Mouse (Mus musculus) urinary bladder, postnatal 4 days (tissue): Measurements from ENCODE around the gene Selenoo.

Experiments
- DNase-seq, 2 experiments: peaks; one replicate each; pipeline ENCODE4 v3.0.0; 2021 to 2022; ENCODE audit warnings: low spot score in 2 of 2

The Selenoo gene

GRCm38 (mm10) chr15:89088607-89089247 is at the start of gene Selenoo:
TSS of gene Selenoo (plus strand) at chr15:89089084.
- peak; percentile 87 to 92 for DNase-seq

- DNase-seq: no peak
These were observed 44.5 kb upstream of the Selenoo start for GRCm38 (mm10) chr15:89044381-89044780.

GRCm38 (mm10) chr15:89046356-89046755 is 42.5 kb upstream of the Selenoo start:
- DNase-seq: peak in 1 of 2 experiments; percentile 11

GRCm38 (mm10) chr15:89054666-89055065 is 34.2 kb upstream of the Selenoo start:
- DNase-seq: peak; percentile 15 to 47

GRCm38 (mm10) chr15:89058736-89059135 is 30.1 kb upstream of the Selenoo start:
- DNase-seq: peak in 1 of 2 experiments; percentile 15

- DNase-seq: peak; percentile 15 to 58
These were observed 29.5 kb upstream of the Selenoo start, which contains the start of gene Panx2 for GRCm38 (mm10) chr15:89059161-89059931. TSS of gene Panx2 (plus strand) at chr15:89059734.

GRCm38 (mm10) chr15:89060032-89060681 is 28.7 kb upstream of the Selenoo start:
- DNase-seq: peak in 1 of 2 experiments; percentile 61

GRCm38 (mm10) chr15:89060811-89061460 is 27.9 kb upstream of the Selenoo start:
- DNase-seq: peak in 1 of 2 experiments; percentile 53

- DNase-seq: peak in 1 of 2 experiments; percentile 56
These were observed 26.9 kb upstream of the Selenoo start for GRCm38 (mm10) chr15:89061761-89062517.

GRCm38 (mm10) chr15:89062518-89062910 is 26.4 kb upstream of the Selenoo start:
- peak in 1 of 2 experiments; percentile 53 for DNase-seq

- DNase-seq: peak in 1 of 2 experiments; percentile 50
These were observed 25.9 kb upstream of the Selenoo start for GRCm38 (mm10) chr15:89063001-89063400.

GRCm38 (mm10) chr15:89063536-89063935 is 25.3 kb upstream of the Selenoo start:
- DNase-seq: peak in 1 of 2 experiments; percentile 35

GRCm38 (mm10) chr15:89064891-89065290 is 24.0 kb upstream of the Selenoo start:
- peak in 1 of 2 experiments; percentile 33 for DNase-seq

GRCm38 (mm10) chr15:89067609-89068008 is 21.3 kb upstream of the Selenoo start:
- DNase-seq: no peak

GRCm38 (mm10) chr15:89068226-89068625 is 20.7 kb upstream of the Selenoo start:
- DNase-seq: no peak

- no peak for DNase-seq
These were observed 19.5 kb upstream of the Selenoo start for GRCm38 (mm10) chr15:89069336-89069840.

GRCm38 (mm10) chr15:89070606-89071005 is 18.3 kb upstream of the Selenoo start:
- DNase-seq: no peak

- DNase-seq: no peak
These were observed 14.8 kb upstream of the Selenoo start for GRCm38 (mm10) chr15:89073993-89074603.

GRCm38 (mm10) chr15:89074613-89075477 is 14.0 kb upstream of the Selenoo start, which contains the start of gene Trabd:
TSS of gene Trabd (plus strand) at chr15:89075124.
- no peak for DNase-seq
